In genomic region chr8:46427940-46428339, GRCm38 (mm10) we compare ENCODE assay signal across 20 mouse cellular contexts. TPM values are rescaled to one million over a fixed set of nuclear protein-coding genes. Genes with fewer than 3 reads are reported as not detected.
A peak's percentile ranks its signal among the peaks of the same experiment; 100 is the strongest.
DNase-seq lines count a peak whose midpoint lies in the region; ATAC-seq and TF ChIP-seq lines count a peak whose summit lies in the region.
"Had no signal": no experiment of that assay in that cellular context is flagged by ENCODE, and none has a peak within 500 bp of the region (broad histone marks: within the 10 kb centered on the region; RNA-seq: fewer than 3 reads in every experiment).

No protein-coding gene starts in this region.

- no peak overlapping the region for H3K27ac ChIP-seq in kidney, adult 2 months (ENCODE audit: insufficient read depth, low read depth, low read length)
- H3K27ac ChIP-seq in intestine, embryonic 14.5 days (ENCODE audit: low read depth): no peak overlapping the region
- no peak overlapping the region for H3K27ac ChIP-seq in intestine, embryonic 15.5 days
- H3K27ac ChIP-seq in intestine, postnatal 0 days (ENCODE audit: low read depth, low read length): no peak overlapping the region
- H3K27ac ChIP-seq in limb, embryonic 10.5 days: no peak overlapping the region
- H3K27ac ChIP-seq: embryonic facial prominence, embryonic 10.5 days; embryonic facial prominence, embryonic 12.5 days; forebrain, embryonic 13.5 days; forebrain, embryonic 15.5 days had no signal

- H3K4me1 ChIP-seq in kidney, adult 2 months (ENCODE audit: control insufficient read depth, insufficient read depth, low read length): no peaks in the 10 kb centered on the region
- no peaks in the 10 kb centered on the region for H3K4me1 ChIP-seq in intestine, embryonic 14.5 days (replicated peaks; ENCODE audit: control insufficient read depth, insufficient read depth, low read length)
- no peaks in the 10 kb centered on the region for H3K4me1 ChIP-seq in intestine, embryonic 15.5 days (replicated peaks)
- no peaks in the 10 kb centered on the region for H3K4me1 ChIP-seq in intestine, postnatal 0 days (replicated peaks; ENCODE audit: control insufficient read depth, insufficient read depth, low read length)
- H3K4me1 ChIP-seq in limb, embryonic 10.5 days: no peaks in the 10 kb centered on the region
- H3K4me1 ChIP-seq: forebrain, embryonic 13.5 days; forebrain, embryonic 15.5 days had no signal

- H3K4me2 ChIP-seq in intestine, embryonic 14.5 days (ENCODE audit: low read length): no peak overlapping the region
- H3K4me2 ChIP-seq in intestine, embryonic 15.5 days (replicated peaks): no peak overlapping the region
- no peak overlapping the region for H3K4me2 ChIP-seq in intestine, postnatal 0 days (replicated peaks; ENCODE audit: low read depth)
- H3K4me2 ChIP-seq: embryonic facial prominence, embryonic 12.5 days; forebrain, embryonic 13.5 days; forebrain, embryonic 15.5 days had no signal

- H3K4me3 ChIP-seq in kidney, adult 2 months (ENCODE audit: insufficient read depth, low read depth, low read length): no peak overlapping the region
- H3K4me3 ChIP-seq in intestine, embryonic 14.5 days (ENCODE audit: low read depth, low read length): no peak overlapping the region
- H3K4me3 ChIP-seq in intestine, embryonic 15.5 days (replicated peaks): no peak overlapping the region
- no peak overlapping the region for H3K4me3 ChIP-seq in intestine, postnatal 0 days (ENCODE audit: low read depth, low read length)
- H3K4me3 ChIP-seq in limb, embryonic 10.5 days: no peak overlapping the region
- H3K4me3 ChIP-seq: embryonic facial prominence, embryonic 10.5 days; embryonic facial prominence, embryonic 12.5 days; forebrain, embryonic 13.5 days; forebrain, embryonic 15.5 days had no signal

- 0 out of 2 replicates have a peak, but pooled peaks have one; percentile 53 for ATAC-seq in intestine, embryonic 14.5 days (replicated peaks; ENCODE audit: low FRiP score, low TSS enrichment, low read depth)
- ATAC-seq in intestine, embryonic 15.5 days: peak; percentile 56
- 0 out of 2 replicates have a peak, but pooled peaks have one; percentile 16 for ATAC-seq in intestine, postnatal 0 days
- ATAC-seq: forebrain, embryonic 13.5 days; forebrain, embryonic 15.5 days had no signal

- peak; percentile 25 for DNase-seq in kidney, adult 2 months
- no peak for DNase-seq in kidney, adult 8-10 months
- DNase-seq in intestine, embryonic 14.5 days (ENCODE audit: low spot score): no peak
- no peak for DNase-seq in limb, embryonic 10.5 days (ENCODE audit: low spot score)
- no peak for DNase-seq in left cerebral cortex, adult 9 months (ENCODE audit: low spot score in 2 of 2)
- DNase-seq: adrenal gland, adult 2 months; adrenal gland, postnatal 10 days; adrenal gland, postnatal 25 days; cerebellum, adult 11 months; cerebellum, adult 18-20 months; cerebellum, adult 8-10 months; cerebellum, adult 9-11 months; cerebellum, postnatal 14 days; cerebellum, postnatal 36 days had no signal

- TF ChIP-seq CTCF in kidney, adult 2 months (conservative IDR thresholded peaks at IDR 0.05; ENCODE audit: insufficient read depth, insufficient read length, low read depth, low read length): no peak
- no peak for TF ChIP-seq CTCF in intestine, postnatal 0 days (IDR thresholded peaks at IDR 0.05; ENCODE audit: low read depth)

- TF ChIP-seq POLR2A in kidney, adult 2 months (IDR thresholded peaks at IDR 0.05; ENCODE audit: low read depth, low read length): no peak

- no peaks in the 10 kb centered on the region for H3K36me3 ChIP-seq in kidney, adult 2 months (ENCODE audit: control insufficient read depth, insufficient read depth, low read length)
- no peaks in the 10 kb centered on the region for H3K36me3 ChIP-seq in intestine, embryonic 14.5 days (ENCODE audit: control insufficient read depth, insufficient read depth, low read length)
- no peaks in the 10 kb centered on the region for H3K36me3 ChIP-seq in intestine, embryonic 15.5 days
- no peaks in the 10 kb centered on the region for H3K36me3 ChIP-seq in intestine, postnatal 0 days (ENCODE audit: control insufficient read depth, insufficient read depth)
- H3K36me3 ChIP-seq in limb, embryonic 10.5 days: no peaks in the 10 kb centered on the region
- H3K36me3 ChIP-seq: embryonic facial prominence, embryonic 10.5 days; embryonic facial prominence, embryonic 12.5 days; forebrain, embryonic 15.5 days had no signal

- H3K27me3 ChIP-seq in kidney, adult 2 months (replicated peaks; ENCODE audit: control insufficient read depth, insufficient read depth, low read length): no peaks in the 10 kb centered on the region
- no peaks in the 10 kb centered on the region for H3K27me3 ChIP-seq in intestine, embryonic 14.5 days (replicated peaks; ENCODE audit: control insufficient read depth, insufficient read depth, low read length)
- H3K27me3 ChIP-seq in intestine, embryonic 15.5 days (replicated peaks): no peaks in the 10 kb centered on the region
- no peaks in the 10 kb centered on the region for H3K27me3 ChIP-seq in intestine, postnatal 0 days (replicated peaks; ENCODE audit: control insufficient read depth, insufficient read depth, low read length)
- H3K27me3 ChIP-seq in limb, embryonic 10.5 days (ENCODE audit: low read depth, poor library complexity, severe bottlenecking): no peaks in the 10 kb centered on the region
- H3K27me3 ChIP-seq: embryonic facial prominence, embryonic 12.5 days; forebrain, embryonic 13.5 days; forebrain, embryonic 15.5 days had no signal

- H3K9me3 ChIP-seq in intestine, embryonic 14.5 days (ENCODE audit: control insufficient read depth, low read length): no peaks in the 10 kb centered on the region
- H3K9me3 ChIP-seq in intestine, embryonic 15.5 days: no peaks in the 10 kb centered on the region
- no peaks in the 10 kb centered on the region for H3K9me3 ChIP-seq in intestine, postnatal 0 days (ENCODE audit: control insufficient read depth)
- H3K9me3 ChIP-seq in limb, embryonic 10.5 days (replicated peaks): no peaks in the 10 kb centered on the region
- H3K9me3 ChIP-seq: embryonic facial prominence, embryonic 10.5 days; embryonic facial prominence, embryonic 12.5 days; forebrain, embryonic 13.5 days; forebrain, embryonic 15.5 days had no signal

- H3K9ac ChIP-seq in intestine, embryonic 14.5 days (ENCODE audit: low read length): no peak overlapping the region
- no peak overlapping the region for H3K9ac ChIP-seq in intestine, embryonic 15.5 days
- H3K9ac ChIP-seq in intestine, postnatal 0 days (ENCODE audit: low read depth, low read length): no peak overlapping the region
- H3K9ac ChIP-seq: embryonic facial prominence, embryonic 12.5 days; forebrain, embryonic 13.5 days; forebrain, embryonic 15.5 days had no signal

RNA-seq across cellular contexts. Expression of gene Acsl1, which starts 42.9 kb away (rescaled TPM):
- polyA plus RNA-seq in kidney, adult 2 months (2012; rRNA removed): 206 and 212 TPM in 2 replicates
- 24.8 and 25.2 TPM in 2 replicates for polyA plus RNA-seq in intestine, embryonic 14.5 days (2014; fragmentation: Nextera tagmentation; extraction: Ambion mirVana)
- polyA plus RNA-seq in intestine, embryonic 15.5 days (2015; fragmentation: Nextera tagmentation; extraction: Ambion mirVana): 40.1 and 40.3 TPM in 2 replicates
- 54.0 and 59.1 TPM in 2 replicates for polyA plus RNA-seq in intestine, postnatal 0 days (2015; fragmentation: Nextera tagmentation; extraction: Ambion mirVana)
- 5.8 and 7.0 TPM in 2 replicates for polyA plus RNA-seq in limb, embryonic 10.5 days (2016; fragmentation: Nextera tagmentation; extraction: Ambion mirVana)
